Mouse (Mus musculus): ENCODE measurements around the gene Usp30.

DNA sequence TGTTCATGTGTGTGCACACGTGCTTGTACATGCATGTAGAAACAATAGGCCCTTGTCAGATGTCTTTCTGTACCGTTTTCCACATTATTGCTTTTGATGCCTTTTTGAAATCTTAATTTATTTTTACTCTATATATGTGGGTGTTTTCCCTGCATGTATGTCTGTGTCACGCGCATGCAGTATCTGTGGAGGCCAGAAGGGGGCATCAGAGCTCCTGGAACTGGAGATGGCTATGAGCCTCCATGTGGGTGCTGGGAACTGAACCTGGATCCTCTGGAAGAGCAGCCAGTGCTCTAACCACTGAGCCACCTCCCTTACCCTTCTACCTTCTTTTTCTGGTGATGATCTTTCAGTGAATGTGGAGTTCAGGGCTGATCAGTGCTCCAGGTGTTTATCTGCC lies 5.6 kb downstream of the Usp30 start:
- TF ChIP-seq RAD21 (IDR thresholded peaks at IDR 0.05; ENCODE audit: low read depth, low read length) (no peak; the same call in 1 of the 2 replicates), CTCF (IDR thresholded peaks at IDR 0.05 in 2 of 3, conservative IDR thresholded peaks at IDR 0.05 in 1 of 3; ENCODE audit: control insufficient read depth in 1 of 3, insufficient read depth in 1 of 3, low read depth in 2 of 3, low read length in 3 of 3, poor library complexity in 1 of 3, severe bottlenecking in 1 of 3) (peak; percentile 27 to 42 (median 29); a peak in 5 of 6 replicates), ETS1 (IDR thresholded peaks at IDR 0.05; ENCODE audit: low read depth, low read length) (no peak), HCFC1 (IDR thresholded peaks at IDR 0.05; ENCODE audit: low read depth, low read length) (no peak), POLR2AphosphoS2 (IDR thresholded peaks at IDR 0.05; ENCODE audit: low read length) (no peak), POLR2A (IDR thresholded peaks at IDR 0.05; ENCODE audit: control insufficient read depth in 1 of 2, insufficient read depth in 1 of 2, low read depth in 1 of 2, low read length in 2 of 2, poor library complexity in 1 of 2) (no peak), SMC3 (IDR thresholded peaks at IDR 0.05; ENCODE audit: low read depth, low read length) (no peak), GABPA (IDR thresholded peaks at IDR 0.05; ENCODE audit: low read depth, low read length) (no peak), UBTF (IDR thresholded peaks at IDR 0.05; ENCODE audit: borderline replicate concordance, insufficient read depth, low read depth, low read length) (no peak), NRF1 (IDR thresholded peaks at IDR 0.05; ENCODE audit: insufficient read depth, low read depth, low read length, poor library complexity, severe bottlenecking) (no peak)

Measured in MEL (cell line).